Mouse (Mus musculus) MEL-GATA-1-ER (cell line): ENCODE measurements around the gene Gm4787.
A peak's percentile ranks its signal among the peaks of the same experiment; 100 is the strongest.
"Not testable (repeated sequence)": the region's sequence is repeated elsewhere in the genome, so short reads cannot be mapped to it uniquely, and the experiment has no call there.

Experiments used
- DNase-seq: peaks from one replicate; pipeline ENCODE4 v3.0.0-alpha.2; 2012; ENCODE audit warnings: low read depth; ENCODE audit errors: extremely low read depth

The Gm4787 gene

GRCm38 (mm10) chr12:81379364-81379763 is at the start of gene Gm4787:
Gene Gm4787 (minus strand): TSS chr12:81379464.
- DNase-seq, result not testable (repeated sequence)

GRCm38 (mm10) chr12:81421846-81422245 is 42.6 kb upstream of the Gm4787 start, which contains the start of gene Adam4:
Gene Adam4 (minus strand): TSS chr12:81421946.
- DNase-seq, result no peak

GRCm38 (mm10) chr12:81413211-81413610 is 33.9 kb upstream of the Gm4787 start:
- no peak for DNase-seq

- DNase-seq, result no peak
These were observed 29.7 kb upstream of the Gm4787 start for GRCm38 (mm10) chr12:81408966-81409365.

- peak; percentile 30 for DNase-seq
These were observed 22.9 kb upstream of the Gm4787 start for GRCm38 (mm10) chr12:81402187-81402586.

GRCm38 (mm10) chr12:81333841-81334240 is 45.4 kb downstream of the Gm4787 start:
- no peak for DNase-seq

GRCm38 (mm10) chr12:81332875-81333421 is 46.3 kb downstream of the Gm4787 start, which contains the start of gene Slc8a3:
Gene Slc8a3 (minus strand): TSS chr12:81333180.
- no peak for DNase-seq

GRCm38 (mm10) chr12:81331937-81332874 is 47.1 kb downstream of the Gm4787 start:
- no peak for DNase-seq

- no peak for DNase-seq
These were observed 48.1 kb downstream of the Gm4787 start for GRCm38 (mm10) chr12:81331046-81331638.
